Mouse (Mus musculus) neutrophil, adult 59 days (primary cell): ENCODE measurements around the gene Hist1h2ba. TPM values are rescaled to one million over a fixed set of nuclear protein-coding genes. Genes with fewer than 3 reads are reported as not detected.

Experiments used
- total RNA-seq, 2 experiments: library from RNA; stranded (reverse); gene quantifications; 1 replicate in 1 of 2; 2 replicates in 1 of 2; pipeline ENCODE4 v1.2.4; 2023

The Hist1h2ba gene
- total RNA-seq = not detected

GRCm38 (mm10) chr13:23933421-23934210 is at the start of gene Hist1h2ba:
TSS of gene Hist1h2ba (minus strand) at chr13:23934156.

GRCm38 (mm10) chr13:23934211-23934520 is 210 bp upstream of the Hist1h2ba start, which contains the start of gene Hist1h2aa:
TSS of gene Hist1h2aa (plus strand) at chr13:23934462.

GRCm38 (mm10) chr13:23914376-23915167 is 19.4 kb downstream of the Hist1h2ba start, which contains the start of gene Slc17a4:
TSS of gene Slc17a4 (minus strand) at chr13:23915009.

Other genes with a start within 250 kb of the Hist1h2ba start
- gene Hist1h2bc, start 250.0 kb downstream of the Hist1h2ba start, total RNA-seq = 100 to 1,000 TPM in 1 of 2 experiments, 10 to 100 TPM in 1; 97.4 to 109 TPM
- gene Hist1h1t, start 238.3 kb downstream of the Hist1h2ba start, total RNA-seq = 1 to 10 TPM in 1 of 2 experiments, under 1 TPM in 1; 0.86 to 1.1 TPM
- 100 to 1,000 TPM; 391 to 419 TPM for gene Hist1h4c, start 235.7 kb downstream of the Hist1h2ba start, total RNA-seq
- gene Hfe, start 223.3 kb downstream of the Hist1h2ba start, total RNA-seq = 1 to 10 TPM; 4.2 to 6.6 TPM
- gene Hist1h1c, start 195.3 kb downstream of the Hist1h2ba start, total RNA-seq = 1,000 to 10,000 TPM; 1,619 to 1,663 TPM
- gene Hist1h3c, start 188.6 kb downstream of the Hist1h2ba start, total RNA-seq = 100 to 1,000 TPM; 617 to 658 TPM
- gene Hist1h2bb, start 187.4 kb downstream of the Hist1h2ba start, total RNA-seq = 100 to 1,000 TPM; 868 to 875 TPM
- 1,000 to 10,000 TPM; 1,294 to 1,569 TPM for gene Hist1h2ab, start 183.0 kb downstream of the Hist1h2ba start, total RNA-seq
- gene Hist1h3b, start 181.9 kb downstream of the Hist1h2ba start, total RNA-seq = 1,000 to 10,000 TPM; 1,352 to 1,548 TPM
- gene Hist1h4b, start 177.1 kb downstream of the Hist1h2ba start, total RNA-seq = 100 to 1,000 TPM; 569 to 600 TPM
- 100 to 1,000 TPM; 541 to 562 TPM for gene Hist1h4a, start 172.9 kb downstream of the Hist1h2ba start, total RNA-seq
- 1,000 to 10,000 TPM in 1 of 2 experiments, 100 to 1,000 TPM in 1; 878 to 1,040 TPM for gene Hist1h3a, start 171.8 kb downstream of the Hist1h2ba start, total RNA-seq
- gene Hist1h1a, start 170.5 kb downstream of the Hist1h2ba start, total RNA-seq = 100 to 1,000 TPM; 455 to 460 TPM
- gene Trim38, start 164.2 kb downstream of the Hist1h2ba start, total RNA-seq = not detected
- not detected for gene Slc17a2, start 127.2 kb downstream of the Hist1h2ba start, total RNA-seq
- gene Slc17a3, start 94.7 kb downstream of the Hist1h2ba start, total RNA-seq = not detected
- gene Slc17a1, start 66.4 kb downstream of the Hist1h2ba start, total RNA-seq = not detected
- not detected for gene Slc17a4, start 19.1 kb downstream of the Hist1h2ba start, total RNA-seq
- gene Hist1h2aa, start 306 bp upstream of the Hist1h2ba start, total RNA-seq = not detected
- not detected for gene Scgn, start 57.1 kb upstream of the Hist1h2ba start, total RNA-seq